Mouse (Mus musculus) embryo, embryonic 10.5 days (tissue): Measurements from ENCODE around the gene Rps6kb2.
A peak's percentile ranks its signal among the peaks of the same experiment; 100 is the strongest.

ENCODE experiments used
- DNase-seq: peaks from one replicate; pipeline ENCODE4 v3.0.0-alpha.2; 2015; ENCODE audit warnings: low spot score

The Rps6kb2 gene

DNA sequence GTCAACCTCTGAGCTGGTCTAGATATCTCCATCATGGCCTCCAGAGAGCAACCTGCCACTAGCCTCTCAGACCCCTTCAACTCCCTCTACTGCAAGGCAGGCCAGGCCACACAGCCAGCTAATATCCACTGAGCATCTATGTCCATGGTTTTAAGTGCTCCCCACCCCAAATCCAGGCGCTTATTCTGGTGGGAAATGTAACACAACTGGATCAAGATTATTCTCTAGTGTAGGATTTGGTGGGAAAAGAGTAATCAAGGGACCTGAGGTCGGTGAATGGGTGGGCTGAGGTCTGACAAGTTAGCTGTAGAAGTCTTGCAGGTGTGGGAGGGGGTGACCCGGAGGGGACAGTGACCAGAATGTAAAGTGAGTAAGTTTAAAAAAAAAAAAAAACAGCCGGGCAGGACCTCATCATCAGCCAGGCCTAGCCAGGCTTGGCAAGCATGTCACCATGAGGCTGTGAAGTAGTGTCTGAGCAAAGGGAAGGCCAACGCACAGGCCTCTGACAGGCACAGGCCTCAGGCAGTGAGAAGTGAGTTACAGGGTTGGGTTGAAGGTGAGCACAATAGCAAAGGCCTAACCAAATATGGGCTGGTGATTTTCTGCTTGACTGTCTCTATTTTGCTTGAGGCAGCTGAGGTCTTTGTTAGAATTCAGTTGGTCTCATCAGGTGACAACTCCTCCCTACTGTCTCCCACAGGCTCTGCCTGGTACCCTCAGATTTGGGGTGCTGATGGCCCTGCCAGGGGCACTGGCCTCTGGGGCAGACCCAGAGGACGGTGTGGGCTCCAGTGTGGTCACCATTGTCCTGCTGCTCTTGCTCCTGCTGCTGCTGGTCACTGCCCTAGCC, 7.7 kb downstream of the Rps6kb2 start:
- DNase-seq = no peak

DNA sequence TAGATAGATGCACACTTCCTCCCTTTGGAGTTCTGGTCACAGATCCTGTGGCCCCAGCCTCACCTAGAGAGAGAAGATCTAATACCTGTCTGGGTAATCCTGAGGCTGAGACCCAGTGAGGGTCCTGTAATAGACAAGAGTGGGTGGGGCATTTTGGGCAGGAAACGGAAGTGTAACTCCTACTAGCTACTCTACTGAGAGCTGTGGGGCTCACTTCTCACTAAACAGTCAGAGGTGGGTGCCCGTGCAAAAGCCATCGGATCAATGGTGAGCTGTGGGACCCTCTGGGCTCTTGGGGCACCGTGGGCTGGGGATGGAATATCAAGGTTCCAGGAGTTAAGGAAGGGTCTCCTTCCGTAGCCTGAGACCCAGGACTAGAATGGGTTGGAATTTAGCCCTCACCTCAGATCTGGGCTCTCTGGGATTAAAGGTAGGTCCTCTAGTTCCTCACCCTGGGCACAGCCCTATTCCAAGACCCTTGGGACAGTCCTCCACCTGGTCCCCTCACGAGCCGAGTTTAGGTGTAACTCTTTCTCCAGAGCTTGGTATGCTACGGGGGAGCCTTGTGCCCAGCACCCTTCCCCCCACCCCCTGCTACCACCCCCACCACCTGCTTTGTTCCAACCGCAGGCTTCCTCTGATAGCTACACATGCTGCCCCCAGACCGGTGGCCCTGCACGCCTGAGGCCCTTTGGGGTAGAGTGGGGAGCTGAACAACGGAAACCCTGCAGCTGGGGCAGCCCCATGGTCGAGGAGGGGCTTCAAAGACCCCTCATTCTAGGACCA, 8.5 kb downstream of the Rps6kb2 start:
- DNase-seq = no peak

DNA sequence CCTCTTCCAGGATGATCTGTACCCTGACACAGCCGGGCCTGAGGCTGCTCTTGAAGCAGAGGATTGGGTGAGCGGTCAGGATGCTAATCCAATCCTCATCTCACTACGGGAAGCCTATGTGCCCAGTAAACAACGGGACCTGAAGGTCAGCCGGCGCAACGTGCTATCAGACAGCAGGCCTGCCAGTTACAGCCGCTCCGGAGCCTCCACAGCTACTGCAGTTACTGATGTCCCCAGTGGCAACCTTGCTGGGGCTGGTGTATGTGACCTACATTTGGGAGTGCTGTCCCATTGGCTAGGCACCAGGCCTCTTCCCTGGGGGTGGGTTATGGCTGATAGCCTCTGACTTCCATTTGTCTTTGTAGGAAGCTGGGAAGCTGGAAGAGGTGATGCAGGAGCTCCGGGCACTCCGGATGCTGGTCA, 9.9 kb downstream of the Rps6kb2 start, which contains the start of gene Ptprcap:
Ptprcap (plus strand) TSS at position 373 of the 423 bp plus-strand sequence.
- DNase-seq = no peak

DNA sequence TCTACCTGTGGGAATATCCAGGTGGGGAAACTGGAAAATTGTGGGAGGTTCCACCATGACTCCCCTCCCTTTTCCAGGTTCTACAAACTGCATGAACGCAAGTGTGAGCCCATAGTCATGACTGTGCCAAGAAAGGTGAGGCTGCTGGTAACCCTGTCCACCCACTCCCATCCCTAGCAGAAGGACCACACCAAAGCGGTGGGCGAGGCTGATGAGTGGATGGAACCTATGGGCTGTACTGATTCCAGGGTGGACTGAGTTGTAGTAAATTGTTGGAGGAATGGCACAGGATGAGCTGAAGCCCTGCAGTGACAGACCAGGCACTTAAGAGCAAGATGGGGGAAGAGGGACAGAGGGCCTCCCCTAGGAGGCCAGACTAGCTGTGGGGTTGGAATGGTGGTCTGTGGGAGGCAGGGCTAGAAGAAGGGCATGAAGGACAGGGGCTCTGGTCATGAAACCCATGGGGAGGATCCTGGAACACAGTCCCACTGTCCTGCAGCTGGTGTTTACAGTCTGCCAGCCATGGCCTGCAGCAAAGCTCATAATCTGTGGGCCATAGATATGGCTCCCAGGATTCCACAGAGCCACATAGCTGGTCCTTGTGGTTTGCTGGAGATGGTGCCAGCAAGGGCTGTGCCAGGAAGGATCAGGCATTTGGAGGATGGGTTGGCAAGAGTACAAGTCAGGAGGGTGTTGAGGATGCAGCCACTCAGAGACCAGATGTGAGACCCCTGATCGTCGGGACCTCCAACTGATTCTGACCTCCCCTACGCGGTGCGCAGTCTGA, 10.5 kb downstream of the Rps6kb2 start:
- DNase-seq = no peak

DNA sequence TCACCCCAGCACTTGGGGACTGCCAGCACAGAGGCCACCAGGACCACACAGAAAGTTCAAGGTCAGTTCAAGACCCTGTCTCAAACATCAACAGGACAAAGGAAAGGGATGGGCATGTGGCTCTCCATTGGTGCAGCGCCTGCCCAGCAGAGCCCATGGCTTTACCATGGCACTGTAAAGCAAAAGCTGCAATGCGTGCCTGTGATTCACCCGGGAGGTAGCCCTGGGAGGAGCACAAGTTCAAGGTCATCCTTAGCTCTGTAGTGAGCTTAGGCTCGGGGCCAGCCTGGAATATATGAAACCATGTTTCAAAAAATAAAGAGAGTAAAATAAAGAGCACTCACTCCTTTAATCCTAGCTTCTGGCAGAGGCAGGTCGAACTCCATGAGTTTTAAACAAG, 11.3 kb downstream of the Rps6kb2 start:
- DNase-seq = no peak

DNA sequence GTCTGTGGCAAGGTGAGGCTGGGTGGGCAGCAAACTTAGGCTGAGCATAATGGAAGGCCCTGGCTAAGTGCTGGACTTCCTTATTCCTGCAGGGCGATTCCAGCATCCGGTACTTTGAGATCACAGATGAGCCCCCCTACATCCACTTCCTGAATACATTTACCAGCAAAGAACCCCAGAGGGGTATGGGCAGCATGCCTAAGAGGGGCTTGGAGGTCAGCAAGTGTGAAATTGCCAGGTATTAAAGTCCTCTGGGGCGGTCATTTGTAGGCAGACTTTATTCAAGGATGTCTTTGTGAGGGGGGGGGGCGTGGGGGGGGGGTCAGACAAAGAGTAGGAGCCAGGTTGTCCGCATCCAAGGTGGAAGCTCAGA, 11.7 kb downstream of the Rps6kb2 start:
- DNase-seq = no peak

DNA sequence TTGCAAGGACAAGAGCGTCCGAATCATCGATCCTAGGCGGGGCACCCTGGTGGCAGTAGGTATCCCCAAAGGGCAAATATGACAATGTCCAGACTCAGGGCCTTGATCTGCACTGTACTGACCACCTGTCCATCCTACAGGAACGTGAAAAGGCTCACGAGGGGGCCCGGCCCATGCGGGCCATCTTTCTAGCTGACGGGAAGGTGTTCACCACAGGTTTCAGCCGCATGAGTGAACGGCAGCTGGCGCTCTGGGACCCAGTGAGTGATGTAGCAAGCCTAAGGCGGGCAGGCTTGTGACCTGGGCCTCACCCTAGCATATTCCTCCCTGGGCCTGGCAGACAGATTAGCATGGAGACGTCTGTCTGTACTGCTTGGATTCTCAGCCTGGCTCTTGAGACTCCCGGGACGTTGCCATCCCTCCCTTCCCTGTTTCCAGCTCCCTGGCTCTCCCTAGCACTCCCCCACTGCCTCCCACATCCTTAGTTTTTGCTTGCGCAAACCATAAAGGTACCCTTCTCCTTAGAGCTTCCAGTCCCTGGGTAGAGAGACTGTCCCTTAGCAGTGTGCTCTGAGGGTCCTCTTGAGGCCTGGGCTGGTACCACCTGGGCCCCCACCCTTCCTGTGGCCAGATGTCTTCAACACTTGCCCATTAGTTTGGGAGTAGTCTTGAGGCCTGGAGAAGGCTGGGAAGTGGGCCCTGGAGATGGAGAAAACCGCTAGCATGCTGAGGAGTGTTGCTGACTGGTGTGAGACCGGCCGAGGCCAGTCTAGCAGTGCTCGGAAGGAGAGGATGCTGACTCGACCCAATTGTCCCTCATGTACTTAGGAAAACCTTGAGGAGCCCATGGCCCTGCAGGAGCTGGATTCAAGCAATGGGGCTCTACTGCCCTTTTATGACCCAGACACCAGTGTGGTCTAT, 12.3 kb downstream of the Rps6kb2 start:
- no peak for DNase-seq

DNA sequence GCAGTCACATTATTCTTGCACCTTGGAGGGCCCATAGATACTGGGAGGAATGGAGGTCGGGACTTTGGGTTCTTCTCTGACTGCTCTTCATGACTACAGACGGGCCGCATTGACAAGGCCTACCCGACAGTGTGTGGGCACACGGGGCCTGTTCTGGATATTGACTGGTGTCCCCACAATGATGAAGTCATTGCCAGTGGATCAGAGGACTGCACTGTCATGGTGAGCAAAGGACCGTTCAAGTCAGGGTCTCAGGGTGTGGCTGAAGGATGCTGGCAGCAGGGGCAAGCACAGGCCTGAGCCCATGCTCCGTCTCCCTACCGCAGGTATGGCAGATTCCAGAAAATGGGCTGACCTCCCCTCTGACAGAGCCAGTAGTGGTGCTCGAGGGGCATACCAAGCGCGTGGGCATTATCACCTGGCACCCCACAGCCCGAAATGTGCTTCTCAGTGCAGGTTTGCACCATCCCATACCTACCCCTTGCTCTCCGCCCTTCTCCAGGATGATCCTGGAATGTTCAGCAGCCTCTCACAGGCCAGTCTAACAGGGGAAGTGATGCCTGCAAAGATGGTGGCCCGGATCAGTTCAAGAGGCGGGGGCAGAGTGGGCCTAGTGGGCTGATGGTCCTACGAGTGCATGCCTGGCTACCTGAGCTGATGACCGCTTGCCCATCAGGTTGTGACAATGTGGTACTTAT, 13.2 kb downstream of the Rps6kb2 start:
- no peak for DNase-seq

DNA sequence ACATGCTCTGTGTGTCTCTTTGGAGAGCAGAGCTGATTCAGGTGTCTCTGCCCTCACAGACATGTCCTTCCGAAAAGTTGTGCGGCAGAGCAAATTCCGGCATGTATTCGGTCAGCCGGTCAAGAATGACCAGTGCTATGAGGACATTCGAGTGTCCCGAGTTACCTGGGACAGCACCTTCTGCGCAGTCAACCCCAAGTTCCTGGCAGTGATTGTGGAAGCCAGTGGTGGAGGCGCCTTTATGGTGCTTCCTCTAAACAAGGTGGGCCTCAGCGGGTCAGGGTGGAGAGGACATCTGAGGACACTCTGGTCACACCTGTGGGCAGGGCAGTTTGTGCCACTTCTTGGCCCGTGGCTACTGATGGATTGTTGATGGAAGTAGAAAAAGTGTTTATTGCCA, 13.9 kb downstream of the Rps6kb2 start:
- DNase-seq = no peak

DNA sequence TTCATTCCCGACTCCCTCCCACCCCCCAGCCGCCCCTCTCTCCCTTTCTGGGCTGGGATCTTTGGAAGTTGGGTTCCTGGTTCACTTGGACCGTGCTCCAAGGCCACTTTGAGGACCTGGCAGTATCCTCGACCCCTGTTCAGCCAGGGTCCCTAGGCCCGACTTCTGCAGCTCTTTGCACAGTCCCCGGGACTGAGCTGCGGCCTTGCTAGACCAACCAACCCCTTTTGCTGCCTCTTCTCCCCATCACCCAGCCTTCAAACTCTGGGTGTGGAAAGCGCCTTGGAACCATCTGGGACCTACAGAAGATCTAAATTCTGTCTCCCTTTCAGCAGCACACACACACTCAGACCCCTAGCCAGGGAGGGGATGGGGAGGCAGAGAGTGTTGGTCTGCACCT, 14.3 kb downstream of the Rps6kb2 start:
- no peak for DNase-seq

DNA sequence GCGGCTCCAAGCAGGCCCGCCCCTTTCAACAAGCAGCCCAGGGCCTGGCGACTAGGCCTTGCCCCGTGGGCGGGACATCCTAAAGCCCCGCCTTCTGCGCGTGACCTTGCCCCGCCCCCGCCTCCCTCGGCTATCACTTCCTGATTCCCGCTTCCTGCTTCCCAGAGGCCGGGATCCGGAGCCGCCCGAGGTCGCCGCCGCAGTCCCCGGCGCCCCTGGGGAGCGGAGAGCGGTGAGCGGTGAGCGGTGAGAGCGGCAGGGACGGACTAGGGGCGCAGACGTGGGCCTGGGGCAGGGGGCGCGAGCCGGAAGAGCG, 14.7 kb downstream of the Rps6kb2 start, which contains the start of gene Coro1b:
Coro1b (plus strand) TSS at position 129 of the 316 bp plus-strand sequence.
- peak; percentile 96 for DNase-seq

DNA sequence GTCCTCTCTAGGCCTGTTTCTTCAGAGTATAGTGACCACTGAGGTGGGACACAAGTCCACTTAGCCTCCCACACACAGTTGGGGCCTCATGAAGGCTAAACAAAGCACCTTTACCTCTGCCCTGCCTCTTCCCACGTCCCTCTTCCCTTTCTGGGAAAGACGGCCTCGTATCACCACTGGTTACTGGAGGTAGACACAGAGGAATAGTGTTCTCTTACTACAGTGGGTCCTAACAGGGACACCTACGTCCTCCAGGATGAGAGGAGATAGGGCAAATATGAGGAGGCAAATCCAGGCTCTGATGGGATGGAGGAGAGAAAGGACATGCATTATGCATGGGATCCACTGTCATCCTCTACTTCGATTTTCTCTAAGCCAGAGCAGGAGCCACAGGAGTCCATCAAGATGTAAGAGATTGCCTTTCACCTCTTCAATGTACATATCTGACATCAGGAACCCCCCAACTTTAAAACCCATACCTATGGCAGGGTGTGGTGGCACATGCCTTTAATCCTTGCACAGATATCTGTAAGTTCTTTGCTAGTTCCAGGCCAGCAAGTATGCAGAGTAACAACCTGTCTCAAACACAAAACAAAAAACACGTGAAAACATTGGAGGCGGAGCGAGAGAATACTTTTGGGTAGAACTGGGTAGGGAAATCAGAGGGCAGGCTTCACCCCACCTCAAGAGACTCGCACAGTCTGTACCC, 15.2 kb downstream of the Rps6kb2 start:
- DNase-seq = no peak

DNA sequence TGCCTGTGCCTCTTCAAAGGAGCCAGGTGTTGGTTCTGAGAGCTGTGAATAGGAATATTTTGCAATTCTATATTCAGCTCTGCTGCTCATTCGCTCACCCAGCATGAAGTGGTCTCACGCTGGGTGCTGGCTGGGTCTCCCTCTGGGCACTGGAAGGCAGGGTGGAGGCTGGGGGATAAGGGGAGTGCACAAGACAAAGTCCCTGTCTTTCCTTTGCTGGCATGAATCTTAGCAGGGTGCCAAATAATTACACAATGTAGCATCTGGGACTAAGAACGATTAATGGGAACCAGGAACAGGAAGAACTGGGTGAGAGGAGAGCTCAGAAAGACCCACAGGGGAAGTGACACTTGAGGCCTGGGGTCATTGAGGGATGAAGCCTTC, 16.1 kb downstream of the Rps6kb2 start:
- no peak for DNase-seq

DNA sequence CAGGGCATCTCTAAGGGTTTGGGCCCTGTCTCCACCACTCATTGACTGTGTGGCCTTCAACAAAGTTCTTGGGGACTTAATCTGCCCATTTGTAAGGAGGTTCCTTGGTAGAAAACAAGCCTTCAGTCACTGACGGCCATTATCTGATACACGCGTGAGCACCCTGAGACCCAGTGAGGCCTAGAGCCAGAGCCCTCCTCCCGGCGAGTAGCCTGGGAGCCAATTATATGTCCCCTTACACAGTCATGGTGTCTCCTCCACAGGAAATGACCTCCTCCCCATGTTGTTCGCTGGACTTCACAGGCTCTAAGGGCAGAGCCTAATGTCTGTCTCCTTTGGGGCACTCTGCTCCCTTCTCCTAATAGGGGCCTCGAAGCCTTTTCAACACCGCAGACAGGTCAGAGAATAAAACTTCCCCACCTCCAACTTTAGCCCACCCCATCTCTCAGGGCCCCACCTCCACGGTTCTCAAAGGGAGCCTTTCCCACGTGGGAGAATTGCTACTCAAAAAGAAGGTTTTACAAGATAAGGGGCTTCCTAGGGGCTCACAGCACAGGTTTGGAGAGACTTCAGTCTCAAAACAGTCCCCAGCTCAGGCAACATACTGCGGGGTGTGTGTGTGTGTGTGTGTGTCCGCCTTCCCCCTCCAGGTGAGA, 16.7 kb downstream of the Rps6kb2 start:
- no peak for DNase-seq

DNA sequence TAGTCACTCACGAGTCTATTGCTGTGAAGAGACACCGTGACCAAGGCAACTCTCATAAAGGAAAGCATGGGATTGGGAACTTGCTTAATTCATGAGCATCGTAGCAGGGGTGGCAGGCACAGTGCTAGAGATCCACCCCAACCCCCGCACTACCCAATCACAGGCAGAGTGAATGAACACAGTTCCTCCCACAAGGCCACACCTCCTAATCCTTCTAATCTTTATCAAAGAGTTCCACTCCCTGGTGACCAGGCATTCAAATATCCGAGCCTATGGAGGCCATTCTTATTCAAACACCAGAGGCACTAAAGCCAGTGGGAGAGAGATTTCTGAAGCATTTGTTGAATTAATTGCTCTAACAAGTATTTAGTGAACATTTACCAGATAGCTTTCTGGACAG, 17.2 kb downstream of the Rps6kb2 start:
- no peak for DNase-seq

DNA sequence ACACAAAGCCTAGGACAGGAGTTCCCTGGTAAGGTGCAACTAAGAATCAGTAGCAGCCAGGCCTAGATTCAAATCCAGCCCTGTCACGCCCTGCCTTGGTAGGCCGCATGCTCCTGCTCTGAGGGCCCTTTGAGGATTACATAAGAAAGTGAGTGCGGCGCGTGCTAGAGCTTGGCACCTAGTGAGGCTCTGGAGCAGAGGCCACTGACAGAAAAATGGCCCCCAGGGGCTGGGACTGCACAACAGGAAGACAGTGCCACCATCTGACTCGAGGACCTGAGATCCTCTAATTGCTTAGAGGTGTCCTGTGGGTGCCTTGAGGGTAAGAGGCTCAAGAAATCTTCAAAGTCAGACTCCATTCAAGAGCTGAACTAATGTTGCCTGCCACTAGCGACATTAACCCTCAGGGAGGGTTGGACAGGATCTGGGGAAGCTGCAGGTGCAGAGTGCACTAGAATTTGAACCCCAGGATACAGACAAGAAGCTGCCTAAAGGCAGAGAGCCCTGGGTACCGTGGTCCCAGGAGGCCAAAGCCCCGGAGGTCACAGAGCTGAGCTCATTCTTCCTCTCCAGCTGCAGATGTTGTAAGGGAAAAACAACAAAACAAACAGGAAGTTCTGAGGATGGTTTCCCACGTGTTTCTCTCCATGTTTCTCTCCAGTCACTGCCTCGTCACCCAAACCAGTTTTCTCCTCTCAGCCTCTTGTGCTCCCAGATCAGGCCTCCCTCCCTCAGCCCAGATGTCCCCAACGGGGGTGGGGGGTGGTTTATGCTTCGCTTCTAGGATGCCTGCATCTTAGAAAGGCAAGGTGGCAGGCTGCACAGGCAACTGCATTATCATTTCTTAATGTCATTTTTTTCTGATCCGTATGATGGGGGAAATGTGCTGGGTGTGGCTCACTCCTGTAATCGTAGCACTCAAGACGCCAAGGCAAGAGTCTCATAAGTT, 18.3 kb downstream of the Rps6kb2 start:
- DNase-seq = no peak

DNA sequence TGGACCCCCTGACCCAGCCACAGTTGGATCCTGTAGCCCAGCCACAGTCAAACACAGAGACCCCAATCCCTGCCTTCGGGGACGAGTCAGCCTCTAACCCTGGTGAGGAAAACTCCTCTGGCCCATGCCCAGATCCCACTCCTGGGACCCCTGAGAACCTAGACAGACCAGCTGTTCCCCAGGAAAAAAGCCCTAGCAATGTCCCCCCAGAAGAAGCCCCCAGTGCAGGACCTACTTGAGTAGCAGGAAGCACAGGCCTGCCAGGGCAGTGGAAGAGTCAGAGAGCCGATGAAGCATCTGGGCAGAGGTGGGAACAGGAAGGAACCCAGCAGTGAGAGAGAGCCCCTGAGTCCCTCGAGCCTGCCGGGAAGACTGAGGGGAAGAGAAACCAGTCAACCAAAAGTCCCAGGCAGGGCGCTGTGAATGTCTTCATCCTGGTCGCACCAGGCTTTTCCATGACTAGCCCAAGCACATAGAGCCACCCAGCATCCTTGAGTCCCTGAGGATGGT, 19.3 kb downstream of the Rps6kb2 start, which contains the start of gene Cabp4:
Cabp4 (minus strand) TSS at position 275 of the 510 bp plus-strand sequence.
- no peak for DNase-seq
